ENCODE assay signal across 15 mouse cellular contexts in the genomic region with DNA sequence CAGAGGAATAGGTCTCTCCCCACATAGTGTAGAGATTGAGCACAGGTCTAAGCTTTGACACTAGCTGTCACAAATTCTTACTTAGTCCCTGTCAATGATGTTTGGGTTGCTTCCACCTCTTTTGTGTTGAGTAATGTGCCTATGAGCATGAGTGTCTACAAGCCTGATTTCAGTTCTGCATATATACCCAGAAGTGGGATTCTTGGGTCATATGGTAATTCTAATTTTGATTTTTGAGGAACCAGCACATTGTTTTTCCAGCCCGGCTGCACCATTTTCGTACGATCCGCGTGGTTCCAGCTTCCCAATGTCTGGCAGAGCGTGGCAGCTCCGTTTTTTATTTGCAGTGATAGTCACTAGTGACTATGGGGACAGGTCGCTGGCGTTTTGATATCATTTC. TPM values are rescaled to one million over a fixed set of nuclear protein-coding genes. Genes with fewer than 3 reads are reported as not detected.
DNase-seq lines count a peak whose midpoint lies in the region; ATAC-seq and TF ChIP-seq lines count a peak whose summit lies in the region.
"Had no signal": no experiment of that assay in that cellular context is flagged by ENCODE, and none has a peak within 500 bp of the region (broad histone marks: within the 10 kb centered on the region; RNA-seq: fewer than 3 reads in every experiment).

No protein-coding gene starts in this region.

- peaks cover 16% of the 10 kb centered on the region for H3K36me3 ChIP-seq in heart, embryonic 13.5 days
- peaks cover 3% of the 10 kb centered on the region for H3K36me3 ChIP-seq in limb, embryonic 13.5 days
- peaks cover 16% of the 10 kb centered on the region for H3K36me3 ChIP-seq in limb, embryonic 10.5 days
- peaks cover 14% of the 10 kb centered on the region for H3K36me3 ChIP-seq in liver, embryonic 12.5 days
- H3K36me3 ChIP-seq in stomach, postnatal 0 days (ENCODE audit: control insufficient read depth, insufficient read depth, low read length), result no peaks in the 10 kb centered on the region
- H3K36me3 ChIP-seq: stomach, embryonic 15.5 days had no signal

- no peak overlapping the region for H3K27ac ChIP-seq in heart, embryonic 13.5 days (replicated peaks)
- H3K27ac ChIP-seq in limb, embryonic 13.5 days, result no peak overlapping the region
- H3K27ac ChIP-seq in limb, embryonic 10.5 days, result no peak overlapping the region
- no peak overlapping the region for H3K27ac ChIP-seq in liver, embryonic 12.5 days
- no peak overlapping the region for H3K27ac ChIP-seq in stomach, postnatal 0 days (replicated peaks)
- H3K27ac ChIP-seq: midbrain, embryonic 12.5 days; stomach, embryonic 15.5 days had no signal

- intact Hi-C loops in heart, postnatal 36 days (cut with DNase I), result loop anchor here (5.0 kb wide), 2 partner anchors 198 to 573 kb away; a partner anchor contains a TSS
- intact Hi-C loops in left cerebral cortex, postnatal 4 days (cut with DNase I), result loop anchor here (5.0 kb wide), 2 partner anchors 48 to 273 kb away; a partner anchor contains a TSS

- H3K27me3 ChIP-seq in heart, embryonic 13.5 days (replicated peaks), result no peaks in the 10 kb centered on the region
- H3K27me3 ChIP-seq in limb, embryonic 13.5 days, result no peaks in the 10 kb centered on the region
- H3K27me3 ChIP-seq in limb, embryonic 10.5 days (ENCODE audit: low read depth, poor library complexity, severe bottlenecking), result no peaks in the 10 kb centered on the region
- no peaks in the 10 kb centered on the region for H3K27me3 ChIP-seq in liver, embryonic 12.5 days (replicated peaks)
- H3K27me3 ChIP-seq in stomach, postnatal 0 days (ENCODE audit: control insufficient read depth, insufficient read depth, low read length), result no peaks in the 10 kb centered on the region
- H3K27me3 ChIP-seq: midbrain, embryonic 12.5 days; stomach, embryonic 15.5 days had no signal

- H3K9ac ChIP-seq in heart, embryonic 13.5 days, result peak overlapping the region; percentile 33; the same call in 1 of the 2 replicates
- no peak overlapping the region for H3K9ac ChIP-seq in limb, embryonic 13.5 days
- peak overlapping the region; percentile 22; the same call in 1 of the 2 replicates for H3K9ac ChIP-seq in liver, embryonic 12.5 days
- H3K9ac ChIP-seq in stomach, postnatal 0 days (ENCODE audit: low read length), result no peak overlapping the region
- H3K9ac ChIP-seq: forebrain, postnatal 0 days; midbrain, embryonic 12.5 days; stomach, embryonic 15.5 days had no signal

- peaks cover 25% of the 10 kb centered on the region for H3K4me1 ChIP-seq in heart, embryonic 13.5 days
- peaks cover 20% of the 10 kb centered on the region for H3K4me1 ChIP-seq in limb, embryonic 13.5 days
- peaks cover 19% of the 10 kb centered on the region for H3K4me1 ChIP-seq in limb, embryonic 10.5 days
- H3K4me1 ChIP-seq in liver, embryonic 12.5 days, result peaks cover 27% of the 10 kb centered on the region
- no peaks in the 10 kb centered on the region; the same call in 1 of the 2 replicates for H3K4me1 ChIP-seq in stomach, postnatal 0 days (replicated peaks; ENCODE audit: control insufficient read depth, insufficient read depth)

- 94% methylated on average over 9 of the region's 9 CpGs for WGBS in heart, embryonic 13.5 days
- 93% methylated on average over 9 of the region's 9 CpGs for WGBS in limb, embryonic 13.5 days
- 94% methylated on average over 9 of the region's 9 CpGs for WGBS in limb, embryonic 10.5 days
- 92% methylated on average over 9 of the region's 9 CpGs for WGBS in liver, embryonic 12.5 days (ENCODE audit: insufficient replicate concordance)
- WGBS in stomach, postnatal 0 days, result 93% methylated on average over 9 of the region's 9 CpGs

- no peak for ATAC-seq in heart, embryonic 13.5 days (ENCODE audit: extremely low read depth, insufficient number of reproducible peaks, low FRiP score, low TSS enrichment)
- no peak for ATAC-seq in limb, embryonic 13.5 days (ENCODE audit: low FRiP score, low read depth)
- ATAC-seq in liver, embryonic 12.5 days, result no peak
- ATAC-seq in stomach, postnatal 0 days (ENCODE audit: low FRiP score, low TSS enrichment), result no peak
- ATAC-seq: forebrain, postnatal 0 days had no signal

- H3K9me3 ChIP-seq in heart, embryonic 13.5 days, result no peaks in the 10 kb centered on the region
- H3K9me3 ChIP-seq in limb, embryonic 13.5 days, result no peaks in the 10 kb centered on the region
- H3K9me3 ChIP-seq in limb, embryonic 10.5 days (replicated peaks), result no peaks in the 10 kb centered on the region
- H3K9me3 ChIP-seq in liver, embryonic 12.5 days (replicated peaks), result no peaks in the 10 kb centered on the region
- no peaks in the 10 kb centered on the region for H3K9me3 ChIP-seq in stomach, postnatal 0 days (ENCODE audit: control insufficient read depth, low read length)
- H3K9me3 ChIP-seq: midbrain, embryonic 12.5 days; stomach, embryonic 15.5 days had no signal

- peak overlapping the region; percentile 93; the same call in 1 of the 2 replicates for H3K4me3 ChIP-seq in heart, embryonic 13.5 days
- H3K4me3 ChIP-seq in limb, embryonic 13.5 days, result no peak overlapping the region
- H3K4me3 ChIP-seq in limb, embryonic 10.5 days, result no peak overlapping the region
- no peak overlapping the region for H3K4me3 ChIP-seq in liver, embryonic 12.5 days
- H3K4me3 ChIP-seq in stomach, postnatal 0 days (ENCODE audit: low read depth, low read length), result no peak overlapping the region
- H3K4me3 ChIP-seq: midbrain, embryonic 12.5 days; stomach, embryonic 15.5 days had no signal

- TF ChIP-seq EP300 in stomach, postnatal 0 days (optimal IDR thresholded peaks at IDR 0.05), result no peak

- TF ChIP-seq CTCF in stomach, postnatal 0 days (IDR thresholded peaks at IDR 0.05; ENCODE audit: low read depth), result no peak

- H3K4me2 ChIP-seq in heart, embryonic 13.5 days, result peak overlapping the region; percentile 76
- H3K4me2 ChIP-seq in limb, embryonic 13.5 days (replicated peaks), result 0 out of 2 replicates have a peak overlapping the region, but pooled peaks have one; percentile 19
- H3K4me2 ChIP-seq in liver, embryonic 12.5 days, result peak overlapping the region; percentile 97
- no peak overlapping the region for H3K4me2 ChIP-seq in stomach, postnatal 0 days (replicated peaks; ENCODE audit: low read depth)
- H3K4me2 ChIP-seq: midbrain, embryonic 12.5 days; stomach, embryonic 15.5 days had no signal

- DNase-seq in heart, postnatal 36 days, result no peak
- no peak for DNase-seq in limb, embryonic 10.5 days (ENCODE audit: low spot score)
- DNase-seq in A20 (ENCODE audit: low read depth, low spot score), result peak; percentile 14
- DNase-seq in stomach, postnatal 0 days (ENCODE audit: low spot score), result no peak
- no peak for DNase-seq in left cerebral cortex, postnatal 4 days
- DNase-seq: adrenal gland, adult 2 months; cerebellum, postnatal 25 days; forebrain, postnatal 0 days; kidney, postnatal 4 days; right cerebral cortex, postnatal 4 days had no signal

RNA-seq across cellular contexts. Expression of a gene that starts 1.9 kb away (rescaled TPM):
- 7.4 and 9.9 TPM in 2 replicates for polyA plus RNA-seq in heart, embryonic 13.5 days (2015; fragmentation: Nextera tagmentation; extraction: Ambion mirVana)
- 1 to 10 TPM; 8.4 to 8.8 TPM for total RNA-seq in heart, postnatal 36 days (2021)
- 11.3 and 11.5 TPM in 2 replicates for polyA plus RNA-seq in limb, embryonic 13.5 days (2015; fragmentation: Nextera tagmentation; extraction: Ambion mirVana)
- 6.8 TPM in 2 replicates for polyA plus RNA-seq in limb, embryonic 10.5 days (2016; fragmentation: Nextera tagmentation; extraction: Ambion mirVana)
- polyA plus RNA-seq in liver, embryonic 12.5 days (2016; fragmentation: Nextera tagmentation; extraction: Ambion mirVana), result 6.5 TPM in 2 replicates
- 10.8 and 12.6 TPM in 2 replicates for polyA plus RNA-seq in stomach, postnatal 0 days (2015; fragmentation: Nextera tagmentation; extraction: Ambion mirVana)
- 10 to 100 TPM; 28.3 to 30.1 TPM for total RNA-seq in left cerebral cortex, postnatal 4 days (2021)

RNA-seq across cellular contexts. Expression of a gene that starts 5.1 kb away (rescaled TPM):
- polyA plus RNA-seq in heart, embryonic 13.5 days (2015; fragmentation: Nextera tagmentation; extraction: Ambion mirVana), result 1,149 and 1,226 TPM in 2 replicates
- 10 to 100 TPM; 60.4 to 61.0 TPM for total RNA-seq in heart, postnatal 36 days (2021)
- 1,866 and 1,908 TPM in 2 replicates for polyA plus RNA-seq in limb, embryonic 13.5 days (2015; fragmentation: Nextera tagmentation; extraction: Ambion mirVana)
- polyA plus RNA-seq in limb, embryonic 10.5 days (2016; fragmentation: Nextera tagmentation; extraction: Ambion mirVana), result 3,221 and 3,431 TPM in 2 replicates
- 1,584 and 1,643 TPM in 2 replicates for polyA plus RNA-seq in liver, embryonic 12.5 days (2016; fragmentation: Nextera tagmentation; extraction: Ambion mirVana)
- 779 and 844 TPM in 2 replicates for polyA plus RNA-seq in stomach, postnatal 0 days (2015; fragmentation: Nextera tagmentation; extraction: Ambion mirVana)
- 100 to 1,000 TPM; 187 to 226 TPM for total RNA-seq in left cerebral cortex, postnatal 4 days (2021)

RNA-seq across cellular contexts. Expression of a gene that starts 48.9 kb away (rescaled TPM):
- polyA plus RNA-seq in heart, embryonic 13.5 days (2015; fragmentation: Nextera tagmentation; extraction: Ambion mirVana), result 85.4 and 105 TPM in 2 replicates
- total RNA-seq in heart, postnatal 36 days (2021), result 10 to 100 TPM; 91.1 to 93.8 TPM
- 108 and 114 TPM in 2 replicates for polyA plus RNA-seq in limb, embryonic 13.5 days (2015; fragmentation: Nextera tagmentation; extraction: Ambion mirVana)
- polyA plus RNA-seq in limb, embryonic 10.5 days (2016; fragmentation: Nextera tagmentation; extraction: Ambion mirVana), result 84.0 and 87.3 TPM in 2 replicates
- polyA plus RNA-seq in liver, embryonic 12.5 days (2016; fragmentation: Nextera tagmentation; extraction: Ambion mirVana), result 72.6 and 77.5 TPM in 2 replicates
- polyA plus RNA-seq in stomach, postnatal 0 days (2015; fragmentation: Nextera tagmentation; extraction: Ambion mirVana), result 104 and 106 TPM in 2 replicates
- total RNA-seq in left cerebral cortex, postnatal 4 days (2021), result 10 to 100 TPM; 69.0 to 73.3 TPM

Comparison
In these comparisons a context has a peak if more than half of its experiments do, and no peak if none do; other contexts are left out.
1. H3K9ac ChIP-seq: peak in heart, embryonic 13.5 days (single experiment) and liver, embryonic 12.5 days (single experiment); none in limb, embryonic 13.5 days (single experiment) and stomach, postnatal 0 days (single experiment).